Mouse (Mus musculus): ENCODE results near the gene Wdr31. TPM values are rescaled to one million over a fixed set of nuclear protein-coding genes. Genes with fewer than 3 reads are reported as not detected.

The Wdr31 gene
- total RNA-seq, 2 experiments from 2014 or later: 9.0 to 9.4 TPM

GRCm38 (mm10) chr4:62411606-62412005 is 59.1 kb downstream of the Wdr31 start:
- DNase-seq (ENCODE audit: low spot score in 2 of 2): no peak
- intact Hi-C loops (cut with DNase I): no loop called here

- no peak for DNase-seq (ENCODE audit: low spot score in 2 of 2)
- intact Hi-C loops (cut with DNase I): no loop called here
These were observed 60.4 kb downstream of the Wdr31 start for GRCm38 (mm10) chr4:62410325-62410724.

GRCm38 (mm10) chr4:62409615-62410014 is 61.1 kb downstream of the Wdr31 start:
- intact Hi-C loops (cut with DNase I): loop anchor here (5.0 kb wide), 2 partner anchors 47 to 63 kb away; partner anchors contain the start of genes Fkbp15, Slc31a1 and Wdr31
- no peak for DNase-seq (ENCODE audit: low spot score in 2 of 2)

DNA sequence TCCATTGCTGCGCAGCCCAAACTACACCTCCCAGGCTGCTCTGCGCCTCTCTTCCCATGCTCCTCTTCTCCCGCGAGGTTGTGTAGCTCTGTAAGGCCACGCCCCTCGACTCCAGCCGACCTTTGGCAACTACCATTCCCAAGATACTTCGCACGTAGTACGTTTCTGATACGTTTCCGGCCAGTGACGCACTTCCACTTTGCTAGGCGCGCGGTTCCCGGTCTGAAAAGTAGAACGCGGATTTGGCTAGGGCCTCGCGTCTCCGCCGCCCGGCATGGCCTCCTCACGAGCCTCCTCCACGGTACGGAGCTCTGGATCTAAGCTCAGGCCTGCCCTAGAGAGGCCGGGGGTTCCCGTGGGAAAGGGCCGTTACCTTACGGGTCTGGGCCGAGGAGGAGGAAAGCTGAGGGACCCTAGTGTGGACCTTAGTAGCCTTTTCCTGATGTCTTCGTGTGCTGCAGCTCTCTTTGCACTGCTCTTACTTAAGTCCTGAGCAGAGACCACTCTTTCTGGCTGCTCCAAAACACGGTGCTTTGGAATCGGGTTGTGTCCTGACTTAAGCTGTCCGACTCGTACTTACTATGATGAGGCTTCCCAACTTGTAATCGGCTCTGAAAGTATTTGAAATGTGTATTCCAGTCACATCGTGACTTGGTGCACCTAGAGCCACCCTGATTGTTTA is 62.0 kb downstream of the Wdr31 start, which contains the start of the genes Cdc26 and Prpf4:
Gene Cdc26 (minus strand): TSS at position 42 of the 682 bp plus-strand sequence.
Gene Prpf4 (plus strand): TSS at position 197 of the 682 bp plus-strand sequence.
- intact Hi-C loops (cut with DNase I): loop anchor here (5.0 kb wide), 2 partner anchors 46 to 64 kb away; partner anchors contain the start of genes Fkbp15, Slc31a1 and Wdr31

GRCm38 (mm10) chr4:62407730-62408582 is 62.7 kb downstream of the Wdr31 start:
- intact Hi-C loops (cut with DNase I): loop anchor here (5.0 kb wide), 2 partner anchors 46 to 64 kb away; partner anchors contain the start of genes Fkbp15, Slc31a1 and Wdr31
- DNase-seq (ENCODE audit: low spot score in 2 of 2): peak; percentile 44 to 47

More for the DNA sequence above, 62.0 kb downstream of the Wdr31 start, which contains the start of the genes Cdc26 and Prpf4:
- peak; percentile 99 for DNase-seq (ENCODE audit: low spot score in 2 of 2)

- intact Hi-C loops (cut with DNase I): loop anchor here (5.0 kb wide), 2 partner anchors 44 to 66 kb away; partner anchors contain the start of genes Fkbp15, Slc31a1 and Wdr31
- no peak for DNase-seq (ENCODE audit: low spot score in 2 of 2)
These were observed 64.6 kb downstream of the Wdr31 start for GRCm38 (mm10) chr4:62406133-62406532.

DNA sequence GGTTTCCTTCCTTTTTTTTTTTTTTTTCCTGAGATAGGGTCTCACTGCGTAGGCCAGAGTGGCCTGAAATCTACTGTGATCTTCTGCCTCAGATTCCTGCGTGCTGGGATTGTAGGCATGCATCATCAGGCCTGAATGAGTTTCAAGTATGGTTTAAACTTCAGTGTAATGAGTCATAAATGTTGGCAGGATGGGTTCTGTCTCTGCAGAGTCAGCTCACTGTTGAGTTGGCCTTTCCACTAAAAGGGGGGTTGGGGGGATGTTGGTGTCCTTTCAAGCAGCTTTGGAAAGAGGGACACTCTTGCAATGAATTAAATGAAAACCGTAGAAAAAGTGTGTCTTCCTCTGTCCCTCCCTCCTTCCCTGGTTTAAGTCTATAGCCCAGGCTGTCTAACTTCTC is 71.7 kb downstream of the Wdr31 start:
- peak in 1 of 2 experiments; percentile 17 for DNase-seq (ENCODE audit: low spot score in 2 of 2)
- intact Hi-C loops (cut with DNase I): no loop called here

Other genes starting within 250 kb of the Wdr31 start
- 10 to 100 TPM; 20.3 to 20.7 TPM for gene Zfp37, start 239.8 kb downstream of the Wdr31 start, total RNA-seq (2021)
- 1 to 10 TPM; 7.1 to 9.8 TPM for gene Slc31a2, start 208.3 kb downstream of the Wdr31 start, total RNA-seq (2021)
- 10 to 100 TPM; 37.3 to 40.2 TPM for gene Fkbp15, start 110.3 kb downstream of the Wdr31 start, total RNA-seq (2021)
- gene Slc31a1, start 110.2 kb downstream of the Wdr31 start, total RNA-seq (2021): 10 to 100 TPM; 27.9 to 29.8 TPM
- 10 to 100 TPM; 46.2 to 47.1 TPM for gene Cdc26, start 62.3 kb downstream of the Wdr31 start, total RNA-seq (2021)
- 10 to 100 TPM; 11.5 to 11.6 TPM for gene Prpf4, start 62.1 kb downstream of the Wdr31 start, total RNA-seq (2021)
- gene Rnf183, start 35.6 kb downstream of the Wdr31 start, total RNA-seq (2021): not detected
- under 1 TPM; 0.42 to 0.70 TPM for gene Bspry, start 9.2 kb upstream of the Wdr31 start, total RNA-seq (2021)
- gene Hdhd3, start 32.6 kb upstream of the Wdr31 start, total RNA-seq (2021): 1 to 10 TPM; 9.1 to 9.8 TPM
- 10 to 100 TPM; 22.2 to 25.4 TPM for gene Alad, start 49.0 kb upstream of the Wdr31 start, total RNA-seq (2021)
- 10 to 100 TPM; 19.5 to 24.4 TPM for gene Pole3, start 54.2 kb upstream of the Wdr31 start, total RNA-seq (2021)
- gene 4933430I17Rik, start 54.5 kb upstream of the Wdr31 start, total RNA-seq (2021): under 1 TPM; 0.33 to 0.61 TPM
- gene Rgs3, start 89.0 kb upstream of the Wdr31 start, total RNA-seq (2021): 10 to 100 TPM; 22.2 to 27.2 TPM

Measured in left cerebral cortex, postnatal 14 days (tissue).